Mouse (Mus musculus) embryonic facial prominence, embryonic 10.5 days (tissue): ENCODE measurements around the gene Wnk2. TPM values are rescaled to one million over a fixed set of nuclear protein-coding genes. Genes with fewer than 3 reads are reported as not detected.

Experiments
- DNase-seq: peaks from one replicate; pipeline ENCODE4 v3.0.0-alpha.2; 2017; ENCODE audit warnings: low spot score
- H3K27ac ChIP-seq: fragments of 300-500 bp; sonication (generic); replicated peaks from 2 replicates; pipeline ENCODE4 v1.5.1; 2016; ENCODE audit warnings: mild to moderate bottlenecking
- H3K27me3 ChIP-seq: fragments of 300-500 bp; sonication (generic); replicated peaks from 2 replicates; pipeline ENCODE4 v1.6.1; 2016; ENCODE audit warnings: low read depth, mild to moderate bottlenecking; ENCODE audit not compliant: poor library complexity, severe bottlenecking
- H3K36me3 ChIP-seq: fragments of 300-500 bp; sonication (generic); replicated peaks from 2 replicates; pipeline ENCODE4 v1.6.1; 2016; ENCODE audit warnings: mild to moderate bottlenecking, moderate library complexity
- H3K4me1 ChIP-seq: fragments of 300-500 bp; sonication (generic); 2 replicates; pipeline ENCODE4 v1.6.1; 2016
- H3K4me3 ChIP-seq: fragments of 300-500 bp; sonication (generic); 2 replicates; pipeline ENCODE4 v1.5.1; 2016; ENCODE audit warnings: mild to moderate bottlenecking, moderate library complexity
- H3K9me3 ChIP-seq: fragments of 300-500 bp; sonication (generic); 2 replicates; pipeline ENCODE4 v1.6.1; 2016; ENCODE audit warnings: mild to moderate bottlenecking
- WGBS: fragments of 180-500 bp; shearing (Covaris S2); methylation state at CpG from one replicate; pipeline ENCODE4 v1.1.7; 2016; 5-methylcytosine and 5-hydroxymethylcytosine counted together
- polyA plus RNA-seq: library from polyadenylated mRNA; unstranded; fragments of >200 nt; fragmentation: Nextera tagmentation; extraction: Ambion mirVana; gene quantifications from 2 replicates; pipeline ENCODE4 v1.2.1, GENCODE M21; 2016

Gene Wnk2
- polyA plus RNA-seq, 1 experiment from 2014 or later, result 2.8 TPM

DNA sequence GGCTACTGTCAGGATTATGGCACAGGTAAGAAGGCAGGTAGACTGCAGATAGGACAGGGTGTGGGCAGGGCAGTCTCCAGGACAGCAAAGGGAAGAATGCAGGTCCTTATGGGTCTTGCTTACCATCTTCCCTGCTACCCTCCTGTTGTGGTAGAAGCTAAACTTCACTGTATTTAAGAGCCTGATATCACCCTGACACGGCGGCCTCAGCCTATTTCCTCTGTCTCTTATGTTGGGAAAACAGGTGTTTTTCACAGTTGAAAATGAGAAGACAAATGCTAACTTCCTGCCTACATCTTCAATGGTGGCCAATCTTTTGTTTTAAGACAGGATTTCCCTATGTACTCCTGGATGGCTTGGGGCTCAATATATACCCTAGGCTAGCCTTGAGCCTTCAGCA is 94.5 kb downstream of the Wnk2 start:
- DNase-seq, result no peak
- Histone ChIP-seq H3K9me3 (no peaks in the 10 kb centered on the region), H3K36me3 (peaks cover 15% of the 10 kb centered on the region), H3K27ac (no peak overlapping the region), H3K4me1 (peaks cover 9% of the 10 kb centered on the region; the same call in 1 of the 2 replicates), H3K4me3 (no peak overlapping the region), H3K27me3 (no peaks in the 10 kb centered on the region)
- WGBS, result 88% methylated on average over 2 of the region's 2 CpGs

GRCm38 (mm10) chr13:49052512-49052911 is 95.3 kb downstream of the Wnk2 start:
- no peak overlapping the region for H3K27ac ChIP-seq
- H3K9me3 ChIP-seq, result no peaks in the 10 kb centered on the region
- H3K4me1 ChIP-seq, result peaks cover 9% of the 10 kb centered on the region; the same call in 1 of the 2 replicates
- H3K27me3 ChIP-seq, result no peaks in the 10 kb centered on the region
- no peak overlapping the region for H3K4me3 ChIP-seq
- DNase-seq, result peak; percentile 35
- peaks cover 15% of the 10 kb centered on the region for H3K36me3 ChIP-seq
- WGBS, result 41% methylated on average over 9 of the region's 9 CpGs

- H3K9me3 ChIP-seq, result no peaks in the 10 kb centered on the region
- H3K27ac ChIP-seq, result no peak overlapping the region
- no peak overlapping the region for H3K4me3 ChIP-seq
- H3K36me3 ChIP-seq, result 0 out of 2 replicates have a peak, but pooled peaks cover 5% of the 10 kb centered on the region
- peaks cover 3% of the 10 kb centered on the region; the same call in 1 of the 2 replicates for H3K27me3 ChIP-seq
- no peak for DNase-seq
- peaks cover 13% of the 10 kb centered on the region for H3K4me1 ChIP-seq
- 84% methylated on average over 1 of the region's 1 CpGs for WGBS
Measured at GRCm38 (mm10) chr13:49047393-49047792, 100.4 kb downstream of the Wnk2 start.

DNA sequence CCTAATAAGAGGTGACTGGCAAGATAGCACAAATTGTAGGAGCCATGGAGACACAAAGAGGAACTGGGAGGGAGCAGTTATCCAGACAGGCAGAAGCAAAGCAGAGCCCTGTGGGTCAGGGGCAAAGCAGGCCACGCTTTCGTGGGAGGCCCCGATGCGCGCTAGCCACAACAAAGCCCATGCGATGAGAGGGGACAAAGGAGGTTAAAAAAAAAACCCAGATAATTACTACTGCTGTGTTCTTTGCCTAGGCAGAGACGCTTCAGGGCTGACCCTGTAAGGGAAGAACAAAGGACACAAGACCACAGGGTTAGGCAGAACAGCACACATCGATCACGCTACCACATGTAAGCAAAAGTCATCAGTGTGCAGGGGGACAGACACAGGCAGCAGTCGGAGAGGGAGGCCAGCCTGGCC is 103.7 kb downstream of the Wnk2 start:
- H3K27me3 ChIP-seq, result peaks cover 3% of the 10 kb centered on the region; the same call in 1 of the 2 replicates
- peak; percentile 33 for DNase-seq
- peak overlapping the region; percentile 68 for H3K27ac ChIP-seq
- H3K4me1 ChIP-seq, result peaks cover 7% of the 10 kb centered on the region
- no peaks in the 10 kb centered on the region for H3K36me3 ChIP-seq
- no peak overlapping the region for H3K4me3 ChIP-seq
- no peaks in the 10 kb centered on the region for H3K9me3 ChIP-seq
- WGBS, result 34% methylated on average over 10 of the region's 10 CpGs

DNA sequence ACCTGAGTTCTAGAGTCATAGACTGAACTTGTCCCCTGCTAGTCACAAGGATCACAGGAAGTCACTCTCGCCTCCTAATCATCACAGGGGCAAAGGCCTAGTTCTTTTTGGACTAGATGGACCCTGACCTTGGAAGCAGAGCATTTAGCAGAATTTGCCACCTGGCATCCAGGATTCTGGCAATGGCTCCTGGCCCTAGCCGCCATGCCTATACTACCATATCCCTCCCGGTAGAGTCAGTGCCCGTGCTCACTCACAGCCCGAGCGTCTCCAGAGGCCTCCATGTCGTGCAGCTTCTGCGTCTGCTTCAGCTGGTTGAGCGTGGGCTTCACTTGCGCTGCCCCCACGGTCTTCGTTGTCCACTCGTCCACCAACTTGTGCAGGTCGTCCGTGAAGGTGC is 105.4 kb downstream of the Wnk2 start:
- DNase-seq, result no peak
- Histone ChIP-seq H3K36me3 (no peaks in the 10 kb centered on the region; the same call in 1 of the 2 replicates), H3K4me3 (no peak overlapping the region), H3K27ac (no peak overlapping the region), H3K9me3 (no peaks in the 10 kb centered on the region), H3K27me3 (peaks cover 3% of the 10 kb centered on the region; the same call in 1 of the 2 replicates), H3K4me1 (peaks cover 23% of the 10 kb centered on the region)
- WGBS, result 94% methylated on average over 15 of the region's 15 CpGs

DNA sequence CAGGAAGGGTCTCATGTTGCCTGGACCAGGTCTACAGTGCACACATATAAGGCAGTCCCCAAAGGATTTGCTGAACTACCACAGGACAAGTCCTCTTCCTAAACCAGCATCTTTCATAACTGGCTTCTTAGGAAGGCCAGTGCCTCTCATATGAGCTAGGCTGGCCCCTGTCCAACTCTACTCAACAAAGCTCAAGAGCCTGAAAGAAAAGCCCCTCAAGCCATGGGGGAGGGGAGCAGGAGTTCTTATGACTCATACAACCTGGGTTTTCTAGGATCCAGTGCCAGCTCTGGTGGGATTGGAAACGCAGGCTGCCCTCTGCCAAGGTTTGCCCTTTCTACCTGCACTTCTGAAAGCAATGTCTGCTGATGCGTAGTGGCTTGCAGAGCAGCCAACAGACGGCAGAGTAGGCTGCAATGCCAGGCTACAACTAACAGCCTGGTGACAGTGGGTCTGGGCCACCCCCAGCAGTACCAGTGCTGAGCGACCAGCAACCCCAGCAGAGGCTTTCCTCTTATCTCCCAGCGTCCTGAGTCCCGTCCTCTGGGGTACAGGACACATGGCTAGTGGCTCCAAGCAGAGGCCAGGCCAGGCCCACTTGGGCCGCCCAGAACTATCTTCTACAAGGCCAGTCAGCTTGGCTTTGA is 110.8 kb downstream of the Wnk2 start:
- 83% methylated on average over 7 of the region's 7 CpGs for whole genome bisulfite sequencing
- H3K4me1 ChIP-seq, result peaks cover 23% of the 10 kb centered on the region
- H3K27me3 ChIP-seq, result no peaks in the 10 kb centered on the region
- no peak overlapping the region for H3K4me3 ChIP-seq
- DNase-seq, result no peak
- H3K9me3 ChIP-seq, result no peaks in the 10 kb centered on the region
- H3K36me3 ChIP-seq, result peaks cover 17% of the 10 kb centered on the region
- H3K27ac ChIP-seq, result no peak overlapping the region

DNA sequence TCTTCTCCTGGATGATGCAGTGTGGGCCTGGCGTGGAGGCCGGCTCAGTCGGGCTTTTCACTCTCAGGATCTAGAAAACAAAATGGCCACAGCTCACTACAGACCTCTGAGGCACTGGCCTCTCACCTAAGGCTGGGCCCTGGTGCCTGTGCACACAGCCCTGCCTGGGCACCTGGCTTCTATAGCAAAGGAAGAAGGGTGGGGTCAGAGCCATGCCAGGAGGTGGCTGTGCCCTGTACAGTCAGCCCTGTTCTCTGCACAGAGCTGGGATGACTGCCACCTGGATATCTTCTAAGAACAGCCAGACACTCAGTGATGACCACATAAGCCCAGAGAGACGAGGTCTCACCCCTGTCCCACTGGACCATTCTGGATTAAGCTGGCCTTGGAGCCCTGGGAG is 111.4 kb downstream of the Wnk2 start:
- WGBS, result 90% methylated on average over 4 of the region's 4 CpGs
- no peak for DNase-seq
- Histone ChIP-seq H3K9me3 (no peaks in the 10 kb centered on the region), H3K4me3 (no peak overlapping the region), H3K27ac (no peak overlapping the region), H3K4me1 (peaks cover 23% of the 10 kb centered on the region), H3K36me3 (peaks cover 17% of the 10 kb centered on the region), H3K27me3 (no peaks in the 10 kb centered on the region)

DNA sequence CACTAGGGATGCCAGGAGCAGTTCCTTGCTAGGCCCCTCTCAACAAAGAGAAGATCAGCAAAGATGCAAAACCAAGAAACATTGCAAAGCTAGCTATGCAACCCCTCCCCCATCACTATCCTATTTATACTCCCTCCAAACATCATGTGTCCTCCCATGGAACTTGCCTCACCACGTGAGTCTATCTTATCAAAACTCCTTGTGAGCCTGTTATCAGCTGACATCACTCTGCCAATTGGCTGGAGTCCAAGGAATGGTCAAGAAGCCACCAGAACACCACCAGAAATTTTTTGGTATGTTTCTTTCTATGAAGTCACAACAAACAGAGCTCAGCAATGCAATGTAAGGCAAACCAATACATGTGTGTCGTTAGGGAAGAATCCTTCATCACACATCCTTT is 116.8 kb downstream of the Wnk2 start:
- peaks cover 11% of the 10 kb centered on the region for H3K4me1 ChIP-seq
- 87% methylated on average over 2 of the region's 2 CpGs for WGBS

DNA sequence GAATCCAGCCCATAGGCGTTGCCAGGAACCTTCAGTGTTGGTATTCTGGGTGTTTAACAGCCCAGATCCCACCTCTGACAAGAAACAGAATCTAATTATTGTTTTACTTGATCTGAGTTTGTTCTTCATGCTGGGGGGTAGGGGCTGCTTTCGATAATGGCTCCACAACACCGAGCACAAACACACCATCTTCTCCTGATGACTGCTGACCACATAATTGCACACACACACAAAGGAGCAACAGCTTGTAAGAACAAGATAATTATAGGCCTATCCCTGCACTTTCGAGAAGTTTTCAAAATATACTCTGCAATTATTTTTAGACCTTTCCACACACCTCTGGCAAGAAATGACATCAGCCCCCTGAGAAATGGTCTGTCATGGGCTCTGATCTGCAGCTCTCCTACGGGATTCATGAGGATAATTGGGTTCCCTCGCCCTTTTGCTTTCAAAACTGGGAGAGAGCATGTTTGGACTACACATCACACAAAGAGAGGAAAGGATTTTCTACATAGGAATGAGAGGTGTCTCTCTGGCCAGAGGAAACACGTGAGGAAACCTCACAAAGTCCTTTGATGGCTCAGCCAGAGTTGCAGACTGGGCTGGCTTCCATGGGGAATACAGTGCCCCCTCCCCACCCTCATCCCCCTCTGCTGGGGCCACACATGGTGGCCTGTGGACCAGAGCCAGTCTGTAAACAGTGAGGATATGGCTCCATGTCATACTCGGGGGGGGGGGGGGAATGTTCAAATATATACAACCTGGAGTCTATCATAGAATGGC is 118.9 kb downstream of the Wnk2 start:
- H3K9me3 ChIP-seq, result no peaks in the 10 kb centered on the region
- peaks cover 15% of the 10 kb centered on the region; the same call in 1 of the 2 replicates for H3K27me3 ChIP-seq
- DNase-seq, result no peak
- H3K4me3 ChIP-seq, result no peak overlapping the region
- peaks cover 23% of the 10 kb centered on the region for H3K4me1 ChIP-seq
- 67% methylated on average over 8 of the region's 8 CpGs for WGBS
- H3K36me3 ChIP-seq, result no peaks in the 10 kb centered on the region
- 0 out of 2 replicates have a peak overlapping the region, but pooled peaks have one; percentile 19 for H3K27ac ChIP-seq

More for the DNA sequence above, 116.8 kb downstream of the Wnk2 start:
- no peak for DNase-seq
- Histone ChIP-seq H3K4me3 (no peak overlapping the region), H3K36me3 (peaks cover 10% of the 10 kb centered on the region), H3K27me3 (no peaks in the 10 kb centered on the region), H3K9me3 (no peaks in the 10 kb centered on the region), H3K27ac (no peak overlapping the region)

DNA sequence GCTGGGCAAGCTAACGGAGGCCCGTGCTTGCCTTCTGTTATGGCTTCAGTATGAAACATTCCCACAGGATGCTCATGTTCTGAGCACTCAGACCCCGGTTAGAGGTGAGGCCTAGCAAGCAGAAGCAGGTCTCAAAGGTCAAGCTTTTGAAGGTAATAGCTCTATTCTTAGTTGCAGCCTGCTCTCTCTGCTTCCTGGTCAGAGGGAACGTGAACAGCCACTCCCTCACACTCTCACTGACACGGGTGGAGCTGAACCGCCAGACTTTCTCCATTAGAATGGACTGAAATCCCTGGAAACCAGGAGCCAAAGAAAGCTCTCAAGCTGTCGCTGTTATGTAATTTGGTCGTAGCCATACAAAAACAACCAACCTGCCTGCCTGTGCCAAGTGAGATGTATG is 120.8 kb downstream of the Wnk2 start:
- peaks cover 15% of the 10 kb centered on the region; the same call in 1 of the 2 replicates for H3K27me3 ChIP-seq
- 82% methylated on average over 8 of the region's 8 CpGs for WGBS
- H3K4me1 ChIP-seq, result peaks cover 23% of the 10 kb centered on the region
- no peaks in the 10 kb centered on the region for H3K36me3 ChIP-seq
- no peak for DNase-seq
- no peak overlapping the region for H3K27ac ChIP-seq
- no peak overlapping the region for H3K4me3 ChIP-seq
- H3K9me3 ChIP-seq, result no peaks in the 10 kb centered on the region

DNA sequence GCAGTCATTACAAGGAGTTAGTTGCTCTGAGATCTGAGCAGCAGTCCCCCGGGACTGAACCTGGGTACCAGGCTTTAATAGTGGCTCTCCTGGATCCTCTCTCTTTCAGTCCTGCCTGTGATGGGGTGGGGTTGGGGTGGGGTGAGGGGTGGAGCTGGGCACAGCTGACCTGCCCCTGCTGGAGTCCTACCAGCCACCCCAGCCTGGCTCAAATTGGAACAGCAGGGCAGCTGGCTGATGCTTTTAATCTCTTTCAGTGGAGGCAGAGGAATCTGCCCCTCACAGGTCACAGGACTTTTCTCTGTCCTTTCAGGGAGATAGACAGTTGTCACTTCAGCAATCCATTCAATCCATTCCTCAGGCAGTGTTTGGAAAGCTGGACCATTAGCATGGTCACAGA is 122.3 kb downstream of the Wnk2 start:
- no peak overlapping the region for H3K4me3 ChIP-seq
- no peaks in the 10 kb centered on the region for H3K9me3 ChIP-seq
- H3K36me3 ChIP-seq, result no peaks in the 10 kb centered on the region
- no peak overlapping the region for H3K27ac ChIP-seq
- H3K4me1 ChIP-seq, result peaks cover 29% of the 10 kb centered on the region
- DNase-seq, result no peak
- WGBS, result 4% methylated on average over 1 of the region's 1 CpGs
- H3K27me3 ChIP-seq, result peaks cover 15% of the 10 kb centered on the region; the same call in 1 of the 2 replicates

DNA sequence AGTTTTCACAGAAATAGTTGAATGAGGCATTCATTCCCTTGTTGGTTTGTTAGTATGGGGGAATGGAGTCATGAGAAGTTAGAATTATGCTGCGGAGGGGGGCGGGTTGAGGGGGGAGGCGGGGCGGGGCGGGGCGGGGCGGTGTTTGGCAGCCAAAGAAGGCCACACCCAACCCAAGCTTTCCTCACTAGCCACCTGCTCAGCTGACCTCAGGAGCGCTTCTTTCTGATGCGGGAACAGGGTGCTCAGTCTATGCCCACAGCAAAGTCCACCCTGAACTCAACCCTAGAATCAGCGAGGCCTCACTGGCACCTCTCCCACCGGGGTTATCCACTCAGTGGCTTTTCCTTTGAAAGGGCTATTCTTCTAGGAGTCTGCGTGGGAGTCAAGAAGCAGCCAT is 123.1 kb downstream of the Wnk2 start:
- H3K36me3 ChIP-seq, result no peaks in the 10 kb centered on the region
- no peak for DNase-seq
- WGBS, result 9% methylated on average over 12 of the region's 12 CpGs
- H3K9me3 ChIP-seq, result no peaks in the 10 kb centered on the region
- H3K4me3 ChIP-seq, result no peak overlapping the region
- peaks cover 15% of the 10 kb centered on the region; the same call in 1 of the 2 replicates for H3K27me3 ChIP-seq
- H3K4me1 ChIP-seq, result peaks cover 35% of the 10 kb centered on the region
- H3K27ac ChIP-seq, result no peak overlapping the region
